Mouse (Mus musculus) CH12.LX (cell line): ENCODE results near the gene Cx3cr1. TPM values are rescaled to one million over a fixed set of nuclear protein-coding genes. Genes with fewer than 3 reads are reported as not detected.

ENCODE experiments used
- DNase-seq: peaks from one replicate; pipeline ENCODE4 v3.0.0-alpha.2; 2013; ENCODE audit errors: extremely low read depth
- H3K27ac ChIP-seq: 2 replicates; pipeline ENCODE4 v1.5.1; 2012; ENCODE audit warnings: low read depth, mild to moderate bottlenecking, control low read depth, moderate library complexity; ENCODE audit not compliant: insufficient read depth
- H3K27me3 ChIP-seq: replicated peaks from 2 replicates; pipeline ENCODE3; 2012; ENCODE audit warnings: inconsistent platforms
- H3K36me3 ChIP-seq, 2 experiments: replicated peaks in 1 of 2; 2 replicates each; pipeline versions ENCODE3 to v1.6.1; 2012; ENCODE audit warnings: inconsistent platforms in 1 of 2, low read length in 1 of 2, mild to moderate bottlenecking in 1 of 2, mixed read lengths in 1 of 2, moderate library complexity in 1 of 2; ENCODE audit not compliant: control insufficient read depth in 1 of 2, insufficient read depth in 1 of 2
- H3K4me1 ChIP-seq, 2 experiments: 2 replicates each; pipeline ENCODE4 v1.6.1; 2012; ENCODE audit warnings: inconsistent platforms in 1 of 2, moderate library complexity in 1 of 2; ENCODE audit not compliant: insufficient read depth in 2 of 2, control insufficient read depth in 1 of 2
- H3K4me2 ChIP-seq: 2 replicates; pipeline ENCODE4 v1.6.1; 2012; ENCODE audit warnings: low read depth, mild to moderate bottlenecking, control low read depth; ENCODE audit not compliant: poor library complexity, insufficient read depth, severe bottlenecking
- H3K4me3 ChIP-seq, 3 experiments: fragments of 150-350 bp in 1 of 3; sonication (generic) in 1 of 3; replicated peaks in 1 of 3; 2 replicates each; pipeline versions ENCODE3 to v1.5.1; 2011 to 2012; ENCODE audit warnings: low read depth in 2 of 3, low read length in 2 of 3, mild to moderate bottlenecking in 2 of 3, moderate library complexity in 2 of 3, control low read depth in 1 of 3, improper control_type of control experiment in 1 of 3, inconsistent platforms in 1 of 3, mixed read lengths in 1 of 3; ENCODE audit not compliant: poor library complexity in 1 of 3
- H3K79me2 ChIP-seq: replicated peaks from 2 replicates; pipeline ENCODE4 v1.6.1; 2012; ENCODE audit warnings: mild to moderate bottlenecking, moderate library complexity; ENCODE audit not compliant: control insufficient read depth, poor library complexity, insufficient read depth, severe bottlenecking; ENCODE audit errors: extremely low read depth
- H3K9ac ChIP-seq: 2 replicates; pipeline ENCODE4 v1.6.1; 2012; ENCODE audit warnings: low read depth, mild to moderate bottlenecking, control low read depth, moderate library complexity; ENCODE audit not compliant: insufficient read depth
- H3K9me3 ChIP-seq: replicated peaks from 2 replicates; pipeline ENCODE3; 2012; ENCODE audit warnings: low read length, inconsistent platforms, mixed read lengths
- BHLHE40 ChIP-seq: IDR thresholded peaks from 2 replicates; pipeline ENCODE4 v1.6.1; 2011; ENCODE audit warnings: mild to moderate bottlenecking, low read depth, low read length, improper control_type of control experiment
- CHD2 ChIP-seq: IDR thresholded peaks from 2 replicates; pipeline ENCODE4 v1.6.1; 2011; ENCODE audit warnings: low read length, improper control_type of control experiment
- CTCF ChIP-seq, 2 experiments: IDR thresholded peaks in 1 of 2; conservative IDR thresholded peaks in 1 of 2; 2 replicates each; pipeline ENCODE4 v1.5.1; 2011 to 2012; ENCODE audit warnings: low read depth in 2 of 2, low read length in 2 of 2, improper control_type of control experiment in 1 of 2, inconsistent platforms in 1 of 2, mild to moderate bottlenecking in 1 of 2, moderate library complexity in 1 of 2
- E2F4 ChIP-seq: IDR thresholded peaks from 2 replicates; pipeline ENCODE4 v1.6.1; 2011; ENCODE audit warnings: low read depth, low read length, improper control_type of control experiment; ENCODE audit not compliant: insufficient replicate concordance
- ELF1 ChIP-seq: IDR thresholded peaks from 2 replicates; pipeline ENCODE4 v1.6.1; 2014; ENCODE audit warnings: low read depth, mild to moderate bottlenecking, inconsistent platforms, low read length, improper control_type of control experiment
- ETS1 ChIP-seq: conservative IDR thresholded peaks from 2 replicates; pipeline ENCODE4 v1.6.1; 2012; ENCODE audit warnings: low read depth, mild to moderate bottlenecking, inconsistent platforms, low read length, improper control_type of control experiment, moderate library complexity
- GABPA ChIP-seq: IDR thresholded peaks from 2 replicates; pipeline ENCODE4 v1.6.1; 2012; ENCODE audit warnings: low read depth, low read length, improper control_type of control experiment, inconsistent platforms; ENCODE audit not compliant: insufficient replicate concordance
- JUN ChIP-seq: IDR thresholded peaks from 2 replicates; pipeline ENCODE4 v1.6.1; 2011; ENCODE audit warnings: low read depth, mild to moderate bottlenecking, low read length, improper control_type of control experiment, moderate library complexity; ENCODE audit not compliant: insufficient read depth
- KAT2A ChIP-seq: IDR thresholded peaks from 2 replicates; pipeline ENCODE4 v1.6.1; 2012; ENCODE audit warnings: low read length, improper control_type of control experiment, inconsistent platforms; ENCODE audit not compliant: insufficient replicate concordance
- MAX ChIP-seq: IDR thresholded peaks from 2 replicates; pipeline ENCODE4 v1.6.1; 2011; ENCODE audit warnings: low read length, improper control_type of control experiment
- MAZ ChIP-seq: IDR thresholded peaks from 2 replicates; pipeline ENCODE4 v1.6.1; 2012; ENCODE audit warnings: low read depth, mild to moderate bottlenecking, inconsistent platforms, low read length, improper control_type of control experiment, moderate library complexity
- MXI1 ChIP-seq: IDR thresholded peaks from 2 replicates; pipeline ENCODE4 v1.6.1; 2011; ENCODE audit warnings: mild to moderate bottlenecking, low read depth, low read length, improper control_type of control experiment
- MYC ChIP-seq: IDR thresholded peaks from 2 replicates; pipeline ENCODE4 v1.6.1; 2011; ENCODE audit warnings: low read depth, mild to moderate bottlenecking, improper control_type of control experiment, low read length
- NRF1 ChIP-seq: IDR thresholded peaks from 2 replicates; pipeline ENCODE4 v1.6.1; 2014; ENCODE audit warnings: low read depth, mild to moderate bottlenecking, inconsistent platforms, low read length, improper control_type of control experiment, moderate library complexity
- PAX5 ChIP-seq: IDR thresholded peaks from 2 replicates; pipeline ENCODE4 v1.6.1; 2012; ENCODE audit warnings: low read length, inconsistent platforms, mixed read lengths
- POLR2A ChIP-seq: IDR thresholded peaks from 2 replicates; pipeline ENCODE4 v1.6.1; 2011; ENCODE audit warnings: low read depth, mild to moderate bottlenecking, improper control_type of control experiment, low read length
- POLR2AphosphoS2 ChIP-seq: IDR thresholded peaks from 2 replicates; pipeline ENCODE4 v1.6.1; 2011; ENCODE audit warnings: low read depth, low read length, improper control_type of control experiment
- RAD21 ChIP-seq: IDR thresholded peaks from 2 replicates; pipeline ENCODE4 v1.6.1; 2011; ENCODE audit warnings: low read depth, mild to moderate bottlenecking, low read length, improper control_type of control experiment, moderate library complexity
- SMC3 ChIP-seq: IDR thresholded peaks from 2 replicates; pipeline ENCODE4 v1.6.1; 2011; ENCODE audit warnings: low read depth, low read length, improper control_type of control experiment
- TBP ChIP-seq: conservative IDR thresholded peaks from 2 replicates; pipeline ENCODE4 v1.6.1; 2011; ENCODE audit warnings: low read depth, low read length, improper control_type of control experiment
- TCF12 ChIP-seq: IDR thresholded peaks from 2 replicates; pipeline ENCODE4 v1.6.1; 2014; ENCODE audit warnings: low read depth, mild to moderate bottlenecking, inconsistent platforms, low read length, improper control_type of control experiment
- USF1 ChIP-seq: IDR thresholded peaks from 2 replicates; pipeline ENCODE4 v1.6.1; 2014; ENCODE audit warnings: low read depth, mild to moderate bottlenecking, inconsistent platforms, low read length, improper control_type of control experiment
- ZC3H11A ChIP-seq: IDR thresholded peaks from 2 replicates; pipeline ENCODE4 v1.6.1; 2012; ENCODE audit warnings: low read depth, mild to moderate bottlenecking, inconsistent platforms, low read length, improper control_type of control experiment
- ZKSCAN1 ChIP-seq: IDR thresholded peaks from 2 replicates; pipeline ENCODE4 v1.6.1; 2012; ENCODE audit warnings: low read depth, inconsistent platforms, low read length, improper control_type of control experiment, borderline replicate concordance
- ZNF384 ChIP-seq: IDR thresholded peaks from 2 replicates; pipeline ENCODE4 v1.6.1; 2012; ENCODE audit warnings: low read depth, low read length, improper control_type of control experiment, inconsistent platforms
- dilution Hi-C: fragments of 300-500 bp; cut with MboI; formaldehyde crosslinking; loops from 2 replicates; pipeline ENCODE4 v1.14.3; 2020; ENCODE audit warnings: low sequenced_read_pairs; ENCODE audit not compliant: extremely low pct_unique_long_range_greater_than_20kb, extremely low pct_ligation_motif_present
- in situ Hi-C: fragments of 300-500 bp; cut with MboI; formaldehyde crosslinking; loops from 3 replicates; pipeline ENCODE4 v1.14.3; 2019; ENCODE audit warnings: low sequenced_read_pairs, low pct_ligation_motif_present, low pct_unique_long_range_greater_than_20kb, mixed read lengths
- polyA plus RNA-seq: library from polyadenylated mRNA; unstranded; fragments of >175 nt; gene quantifications from 2 replicates; pipeline ENCODE4 v1.2.1, GENCODE M21; 2012; ENCODE audit warnings: low read depth; ENCODE audit not compliant: insufficient read length
- total RNA-seq, 2 experiments: library from RNA; depleted of rRNA; stranded (reverse); fragments of 300-350 nt in 1 of 2; fragments of >200 nt in 1 of 2; gene quantifications; 2 replicates each; pipeline ENCODE4 v1.2.3; 2012 to 2014

Gene Cx3cr1
- total and polyA plus RNA-seq, 3 experiments = 0.06 TPM; not detected in 2

DNA sequence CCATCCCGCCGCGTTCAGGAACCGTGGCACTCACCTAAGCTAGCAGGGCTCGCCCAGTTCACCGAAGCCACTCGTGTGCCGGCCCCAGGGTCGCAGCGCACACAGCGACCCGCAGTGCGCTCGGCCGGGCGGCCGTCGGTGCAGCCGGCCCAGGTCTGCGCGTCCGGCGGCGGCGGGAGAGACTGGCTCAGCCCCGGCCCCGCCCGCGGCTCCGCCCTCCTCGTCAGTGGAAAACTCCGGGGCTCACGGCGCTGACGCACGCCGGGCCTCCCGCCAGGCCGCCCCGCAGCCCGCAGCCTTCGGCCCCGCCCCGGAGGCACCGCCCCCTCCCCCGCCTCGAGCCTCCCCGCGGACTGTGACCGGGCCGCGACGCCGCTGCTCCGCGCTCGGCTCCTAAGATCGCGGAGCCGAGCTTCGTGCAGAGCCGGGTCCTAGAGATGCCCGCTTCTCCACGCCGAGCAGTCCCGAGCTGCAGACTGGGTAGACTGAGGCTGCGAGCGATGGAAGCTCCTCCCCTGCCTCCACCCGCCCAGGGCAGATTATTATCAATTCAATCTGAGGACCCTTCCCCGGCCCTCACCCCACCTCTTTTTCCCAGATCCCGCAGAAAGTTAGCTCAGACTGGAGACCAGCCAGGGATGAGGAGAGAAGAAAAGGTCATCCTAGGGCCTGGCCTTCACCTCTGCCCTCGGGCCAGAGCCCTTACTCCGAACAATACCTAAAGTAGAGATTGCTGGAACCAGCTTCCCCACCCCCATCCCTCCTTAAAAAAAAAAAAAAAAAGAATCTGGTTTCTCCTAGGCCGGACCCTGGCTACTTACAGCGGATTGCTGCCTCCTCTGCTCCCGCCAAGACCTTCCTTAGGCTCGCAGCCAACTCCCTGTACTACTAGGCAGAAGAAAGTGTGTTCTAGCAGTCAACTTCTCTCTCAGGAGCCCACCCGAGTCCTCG lies 85.8 kb downstream of the Cx3cr1 start (continued):
- TF ChIP-seq ZC3H11A = no peak

GRCm38 (mm10) chr9:119982956-119983551 lies 86.6 kb downstream of the Cx3cr1 start:
- no peaks in the 10 kb centered on the region for H3K36me3 ChIP-seq
- H3K4me2 ChIP-seq = peak overlapping the region; percentile 89
- peaks cover 6% of the 10 kb centered on the region for H3K27me3 ChIP-seq
- no peaks in the 10 kb centered on the region for H3K9me3 ChIP-seq
- dilution Hi-C loops = no loop called here
- 0 out of 4 replicates have a peak, but pooled peaks of 1 of the 2 experiments have one; percentile 32 for TF ChIP-seq CTCF (conservative IDR thresholded peaks at IDR 0.05 in 1 of 2, IDR thresholded peaks at IDR 0.05 in 1 of 2; ENCODE audit: low read depth in 2 of 2, low read length in 2 of 2)
- TF ChIP-seq BHLHE40 = peak; percentile 87
- TF ChIP-seq TCF12 = peak; percentile 41; the same call in 1 of the 2 replicates
- TF ChIP-seq CHD2 = 0 out of 2 replicates have a peak, but pooled peaks have one; percentile 16
- peak; percentile 12 for TF ChIP-seq RAD21
- TF ChIP-seq USF1 = no peak
- TF ChIP-seq ELF1 = 0 out of 2 replicates have a peak, but pooled peaks have one; percentile 18
- TF ChIP-seq PAX5 = no peak
- peak; percentile 51; the same call in 1 of the 2 replicates for TF ChIP-seq MAZ
- TF ChIP-seq ETS1 = peak; percentile 35
- no peak for TF ChIP-seq ZC3H11A
- TF ChIP-seq MYC = no peak
- DNase-seq = no peak
- H3K4me1 ChIP-seq = peaks cover 17 to 55% of the 10 kb centered on the region in 2 experiments
- peak overlapping the region; percentile 86 for H3K27ac ChIP-seq
- in situ Hi-C loops = no loop called here
- H3K9ac ChIP-seq = peak overlapping the region; percentile 46
- H3K4me3 ChIP-seq = peak overlapping the region; percentile 73 to 90 (median 79)
- peaks cover 24% of the 10 kb centered on the region for H3K79me2 ChIP-seq

- peak overlapping the region; percentile 86 for H3K27ac ChIP-seq
- in situ Hi-C loops (no loop called here), dilution Hi-C loops (no loop called here)
- no peaks in the 10 kb centered on the region for H3K9me3 ChIP-seq
- H3K9ac ChIP-seq = peak overlapping the region; percentile 83
- H3K79me2 ChIP-seq = peaks cover 26% of the 10 kb centered on the region
- no peaks in the 10 kb centered on the region for H3K36me3 ChIP-seq
- H3K4me2 ChIP-seq = peak overlapping the region; percentile 89
- H3K4me1 ChIP-seq = peaks cover 17 to 55% of the 10 kb centered on the region in 2 experiments
- DNase-seq = peak; percentile 93
- H3K27me3 ChIP-seq = peaks cover 6% of the 10 kb centered on the region
- peak overlapping the region; percentile 73 to 90 (median 79) for H3K4me3 ChIP-seq
- no peak for TF ChIP-seq KAT2A
- TF ChIP-seq POLR2AphosphoS2 = no peak
- TF ChIP-seq ETS1 = peak; percentile 50
- TF ChIP-seq MAX = peak; percentile 57; the same call in 1 of the 2 replicates
- no peak for TF ChIP-seq ZKSCAN1
- peak; percentile 68 for TF ChIP-seq BHLHE40
- peak; percentile 3; the same call in 1 of the 2 replicates for TF ChIP-seq POLR2A
- TF ChIP-seq MXI1 = peak; percentile 72
- peak; percentile 88 for TF ChIP-seq SMC3
- TF ChIP-seq ZNF384 = no peak
- peak; percentile 50 for TF ChIP-seq RAD21
- 0 out of 2 replicates have a peak, but pooled peaks have one; percentile 11 for TF ChIP-seq TBP
- no peak for TF ChIP-seq JUN
- no peak; the same call in 1 of the 2 replicates for TF ChIP-seq TCF12
- no peak for TF ChIP-seq GABPA
- TF ChIP-seq NRF1 = 0 out of 2 replicates have a peak, but pooled peaks have one; percentile 28
- no peak for TF ChIP-seq E2F4
Observed at GRCm38 (mm10) chr9:119982241-119982811, 87.4 kb downstream of the Cx3cr1 start.
